Mouse (Mus musculus): ENCODE results near the gene Col1a1. TPM values are rescaled to one million over a fixed set of nuclear protein-coding genes. Genes with fewer than 3 reads are reported as not detected.

Col1a1 gene
- polyA plus RNA-seq, 1 experiment from 2014 or later, result 64.7 TPM

- H3K9ac ChIP-seq (replicated peaks; ENCODE audit: low read length), result no peak overlapping the region
- DNase-seq (no peak), ATAC-seq (ENCODE audit: low FRiP score, low TSS enrichment) (no peak)
These were observed 20.2 kb upstream of the Col1a1 start for GRCm38 (mm10) chr11:94915675-94916403.

DNA sequence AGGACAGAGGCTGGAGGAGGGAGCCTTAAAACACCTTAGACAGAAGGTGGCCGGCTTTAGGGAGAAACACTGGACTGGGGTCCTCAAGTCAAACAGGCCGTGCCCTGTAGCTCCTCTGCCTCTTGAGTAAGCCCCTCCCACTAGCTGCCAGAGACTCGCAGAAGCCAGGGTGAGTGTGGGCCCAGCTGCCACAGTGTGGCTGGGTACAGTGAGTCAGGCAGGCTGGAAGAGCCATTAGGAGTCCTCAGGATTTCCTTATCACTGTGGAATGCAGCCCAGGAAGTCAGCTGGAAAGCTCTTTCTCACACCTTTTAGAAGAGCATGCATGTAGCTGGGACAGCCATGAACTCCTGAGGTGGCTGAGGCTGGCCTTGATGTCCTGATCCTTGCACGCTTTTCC lies 19.5 kb upstream of the Col1a1 start:
- ATAC-seq (ENCODE audit: low FRiP score, low TSS enrichment) (no peak), DNase-seq (no peak)
- H3K36me3 ChIP-seq (ENCODE audit: control insufficient read depth, insufficient read depth, low read length), result no peaks in the 10 kb centered on the region
- no peak overlapping the region for H3K27ac ChIP-seq (replicated peaks; ENCODE audit: low read depth, low read length)
- H3K4me2 ChIP-seq (ENCODE audit: low read length), result no peak overlapping the region
- no peaks in the 10 kb centered on the region for H3K9me3 ChIP-seq (ENCODE audit: control insufficient read depth, low read length)
- no peaks in the 10 kb centered on the region for H3K4me1 ChIP-seq (ENCODE audit: control insufficient read depth, insufficient read depth, low read length)
- 40% methylated on average over 4 of the region's 4 CpGs for WGBS
- H3K9ac ChIP-seq (replicated peaks; ENCODE audit: low read length), result no peak overlapping the region
- no peak overlapping the region for H3K4me3 ChIP-seq (replicated peaks; ENCODE audit: low read depth, low read length)
- H3K27me3 ChIP-seq (ENCODE audit: control insufficient read depth, insufficient read depth, low read length), result no peaks in the 10 kb centered on the region

More at GRCm38 (mm10) chr11:94915675-94916403, 20.2 kb upstream of the Col1a1 start:
- Histone ChIP-seq H3K27me3 (ENCODE audit: control insufficient read depth, insufficient read depth, low read length) (no peaks in the 10 kb centered on the region), H3K4me1 (ENCODE audit: control insufficient read depth, insufficient read depth, low read length) (no peaks in the 10 kb centered on the region), H3K9me3 (ENCODE audit: control insufficient read depth, low read length) (no peaks in the 10 kb centered on the region), H3K4me2 (ENCODE audit: low read length) (no peak overlapping the region), H3K4me3 (replicated peaks; ENCODE audit: low read depth, low read length) (no peak overlapping the region), H3K36me3 (ENCODE audit: control insufficient read depth, insufficient read depth, low read length) (no peaks in the 10 kb centered on the region), H3K27ac (replicated peaks; ENCODE audit: low read depth, low read length) (no peak overlapping the region)
- 25% methylated on average over 13 of the region's 16 CpGs for WGBS

- ATAC-seq (ENCODE audit: low FRiP score, low TSS enrichment), result no peak
- Histone ChIP-seq H3K9ac (replicated peaks; ENCODE audit: low read length) (no peak overlapping the region), H3K4me2 (ENCODE audit: low read length) (no peak overlapping the region), H3K9me3 (ENCODE audit: control insufficient read depth, low read length) (no peaks in the 10 kb centered on the region), H3K27me3 (ENCODE audit: control insufficient read depth, insufficient read depth, low read length) (no peaks in the 10 kb centered on the region), H3K36me3 (ENCODE audit: control insufficient read depth, insufficient read depth, low read length) (no peaks in the 10 kb centered on the region), H3K4me3 (replicated peaks; ENCODE audit: low read depth, low read length) (no peak overlapping the region), H3K4me1 (ENCODE audit: control insufficient read depth, insufficient read depth, low read length) (no peaks in the 10 kb centered on the region), H3K27ac (replicated peaks; ENCODE audit: low read depth, low read length) (no peak overlapping the region)
- no peak for DNase-seq
- 82% methylated on average over 6 of the region's 6 CpGs for WGBS
These were observed 18.3 kb upstream of the Col1a1 start for GRCm38 (mm10) chr11:94917717-94918116.

DNA sequence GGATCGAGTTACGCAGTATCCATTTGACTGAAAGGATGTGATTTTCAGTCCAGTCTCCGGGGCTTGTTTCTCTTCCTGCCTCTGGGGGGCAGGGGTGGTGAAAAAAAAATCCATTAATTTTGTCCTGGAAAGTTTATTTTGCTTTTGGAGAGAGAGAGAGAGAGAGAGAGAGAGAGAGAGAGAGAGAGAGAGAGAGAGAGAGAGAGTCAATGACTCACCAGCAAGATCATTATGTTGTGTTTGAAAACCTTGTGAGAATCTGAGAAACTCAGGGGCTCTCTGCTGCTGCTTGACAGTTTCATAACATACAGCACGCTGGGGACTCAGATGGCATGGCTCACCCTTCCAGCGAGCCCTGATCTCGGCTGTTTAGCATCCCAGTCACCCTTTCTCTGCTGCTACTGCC lies 15.0 kb upstream of the Col1a1 start:
- H3K9me3 ChIP-seq (ENCODE audit: control insufficient read depth, low read length), result no peaks in the 10 kb centered on the region
- no peak overlapping the region for H3K9ac ChIP-seq (replicated peaks; ENCODE audit: low read length)
- no peak overlapping the region for H3K27ac ChIP-seq (replicated peaks; ENCODE audit: low read depth, low read length)
- H3K27me3 ChIP-seq (ENCODE audit: control insufficient read depth, insufficient read depth, low read length), result no peaks in the 10 kb centered on the region
- no peaks in the 10 kb centered on the region for H3K36me3 ChIP-seq (ENCODE audit: control insufficient read depth, insufficient read depth, low read length)
- no peak for ATAC-seq (ENCODE audit: low FRiP score, low TSS enrichment)
- H3K4me3 ChIP-seq (replicated peaks; ENCODE audit: low read depth, low read length), result no peak overlapping the region
- no peak overlapping the region for H3K4me2 ChIP-seq (ENCODE audit: low read length)
- no peaks in the 10 kb centered on the region for H3K4me1 ChIP-seq (ENCODE audit: control insufficient read depth, insufficient read depth, low read length)
- WGBS, result 74% methylated on average over 6 of the region's 6 CpGs
- no peak for DNase-seq

GRCm38 (mm10) chr11:94924977-94925376 lies 11.0 kb upstream of the Col1a1 start:
- peaks cover 6% of the 10 kb centered on the region; the same call in 1 of the 2 replicates for H3K4me1 ChIP-seq (ENCODE audit: control insufficient read depth, insufficient read depth, low read length)
- no peaks in the 10 kb centered on the region for H3K36me3 ChIP-seq (ENCODE audit: control insufficient read depth, insufficient read depth, low read length)
- no peaks in the 10 kb centered on the region for H3K9me3 ChIP-seq (ENCODE audit: control insufficient read depth, low read length)
- no peak overlapping the region for H3K9ac ChIP-seq (replicated peaks; ENCODE audit: low read length)
- no peak overlapping the region for H3K4me2 ChIP-seq (ENCODE audit: low read length)
- ATAC-seq (ENCODE audit: low FRiP score, low TSS enrichment) (no peak), DNase-seq (no peak)
- 93% methylated on average over 4 of the region's 4 CpGs for WGBS
- no peak overlapping the region for H3K27ac ChIP-seq (replicated peaks; ENCODE audit: low read depth, low read length)
- no peak overlapping the region for H3K4me3 ChIP-seq (replicated peaks; ENCODE audit: low read depth, low read length)
- no peaks in the 10 kb centered on the region for H3K27me3 ChIP-seq (ENCODE audit: control insufficient read depth, insufficient read depth, low read length)

GRCm38 (mm10) chr11:94926431-94926830 lies 9.6 kb upstream of the Col1a1 start:
- no peaks in the 10 kb centered on the region for H3K27me3 ChIP-seq (ENCODE audit: control insufficient read depth, insufficient read depth, low read length)
- no peak overlapping the region for H3K4me3 ChIP-seq (replicated peaks; ENCODE audit: low read depth, low read length)
- 76% methylated on average over 11 of the region's 11 CpGs for WGBS
- H3K4me2 ChIP-seq (ENCODE audit: low read length), result no peak overlapping the region
- peaks cover 6% of the 10 kb centered on the region; the same call in 1 of the 2 replicates for H3K4me1 ChIP-seq (ENCODE audit: control insufficient read depth, insufficient read depth, low read length)
- H3K9ac ChIP-seq (replicated peaks; ENCODE audit: low read length), result no peak overlapping the region
- ATAC-seq (ENCODE audit: low FRiP score, low TSS enrichment) (no peak), DNase-seq (no peak)
- H3K9me3 ChIP-seq (ENCODE audit: control insufficient read depth, low read length), result no peaks in the 10 kb centered on the region
- H3K27ac ChIP-seq (replicated peaks; ENCODE audit: low read depth, low read length), result no peak overlapping the region
- no peaks in the 10 kb centered on the region for H3K36me3 ChIP-seq (ENCODE audit: control insufficient read depth, insufficient read depth, low read length)

DNA sequence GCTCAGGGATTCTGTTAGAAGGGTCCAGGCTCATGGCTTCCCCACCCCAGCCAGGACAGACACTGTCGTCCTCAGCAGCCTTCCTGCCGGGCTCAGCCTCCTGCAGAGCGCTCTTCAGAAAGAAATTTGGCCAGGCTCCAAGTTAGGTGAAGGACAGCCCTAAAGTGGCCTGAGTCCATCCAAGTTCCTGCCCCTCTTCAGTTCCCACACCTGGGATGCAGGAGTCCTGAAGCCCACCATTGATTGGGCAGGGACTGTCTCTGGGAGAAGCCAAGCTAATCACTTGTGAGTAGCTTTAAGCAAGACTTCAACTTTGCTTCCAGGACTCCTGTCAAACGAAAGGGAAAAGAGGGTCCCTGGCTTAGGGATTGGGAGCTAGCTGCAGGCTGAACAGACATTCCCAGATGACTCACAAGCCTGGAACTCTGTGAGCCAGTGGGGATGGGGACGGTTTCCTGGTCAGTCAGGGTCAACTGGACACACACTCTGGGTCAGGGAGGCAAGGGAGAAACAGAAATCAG lies 8.2 kb upstream of the Col1a1 start:
- Histone ChIP-seq H3K4me1 (ENCODE audit: control insufficient read depth, insufficient read depth, low read length) (peaks cover 6% of the 10 kb centered on the region; the same call in 1 of the 2 replicates), H3K27me3 (ENCODE audit: control insufficient read depth, insufficient read depth, low read length) (no peaks in the 10 kb centered on the region), H3K9ac (replicated peaks; ENCODE audit: low read length) (no peak overlapping the region), H3K4me2 (ENCODE audit: low read length) (no peak overlapping the region), H3K9me3 (ENCODE audit: control insufficient read depth, low read length) (no peaks in the 10 kb centered on the region), H3K36me3 (ENCODE audit: control insufficient read depth, insufficient read depth, low read length) (no peaks in the 10 kb centered on the region), H3K4me3 (replicated peaks; ENCODE audit: low read depth, low read length) (no peak overlapping the region), H3K27ac (replicated peaks; ENCODE audit: low read depth, low read length) (no peak overlapping the region)
- ATAC-seq (ENCODE audit: low FRiP score, low TSS enrichment) (no peak), DNase-seq (no peak)
- 21% methylated on average over 5 of the region's 5 CpGs for WGBS

DNA sequence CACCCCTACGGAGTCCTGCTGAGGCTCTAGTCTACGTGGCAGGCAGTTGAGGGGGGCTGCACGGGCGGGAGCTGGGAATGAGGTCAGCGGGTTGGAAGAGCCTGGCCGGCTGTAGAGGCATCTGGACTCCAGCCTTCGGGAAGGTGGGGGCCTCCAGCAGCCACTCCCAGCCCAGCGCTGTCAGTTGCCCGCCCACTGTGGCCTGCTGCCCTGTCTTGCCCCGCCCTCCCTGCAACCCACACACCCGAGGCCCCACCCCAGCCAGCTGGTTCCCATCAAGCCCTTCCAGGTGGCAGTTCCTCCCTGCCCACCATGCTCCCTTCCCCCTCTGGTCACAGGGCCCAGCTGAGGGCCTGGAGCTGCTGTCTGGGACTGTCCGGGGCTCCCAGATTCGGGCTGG lies 7.2 kb upstream of the Col1a1 start:
- Histone ChIP-seq H3K4me1 (ENCODE audit: control insufficient read depth, insufficient read depth, low read length) (peaks cover 6% of the 10 kb centered on the region; the same call in 1 of the 2 replicates), H3K27me3 (ENCODE audit: control insufficient read depth, insufficient read depth, low read length) (no peaks in the 10 kb centered on the region; the same call in 1 of the 2 replicates), H3K4me2 (ENCODE audit: low read length) (peak overlapping the region; percentile 29), H3K9me3 (ENCODE audit: control insufficient read depth, low read length) (no peaks in the 10 kb centered on the region), H3K9ac (replicated peaks; ENCODE audit: low read length) (no peak overlapping the region), H3K4me3 (replicated peaks; ENCODE audit: low read depth, low read length) (no peak overlapping the region), H3K36me3 (ENCODE audit: control insufficient read depth, insufficient read depth, low read length) (no peaks in the 10 kb centered on the region), H3K27ac (replicated peaks; ENCODE audit: low read depth, low read length) (no peak overlapping the region)
- peak; percentile 57; the same call in 1 of the 2 replicates for ATAC-seq (ENCODE audit: low FRiP score, low TSS enrichment)
- DNase-seq, result peak; percentile 57
- 6% methylated on average over 10 of the region's 13 CpGs for WGBS

- Histone ChIP-seq H3K9ac (replicated peaks; ENCODE audit: low read length) (no peak overlapping the region), H3K4me3 (replicated peaks; ENCODE audit: low read depth, low read length) (no peak overlapping the region), H3K36me3 (ENCODE audit: control insufficient read depth, insufficient read depth, low read length) (no peaks in the 10 kb centered on the region), H3K27me3 (ENCODE audit: control insufficient read depth, insufficient read depth, low read length) (no peaks in the 10 kb centered on the region; the same call in 1 of the 2 replicates), H3K9me3 (ENCODE audit: control insufficient read depth, low read length) (no peaks in the 10 kb centered on the region), H3K4me1 (ENCODE audit: control insufficient read depth, insufficient read depth, low read length) (peaks cover 6% of the 10 kb centered on the region; the same call in 1 of the 2 replicates), H3K27ac (replicated peaks; ENCODE audit: low read depth, low read length) (no peak overlapping the region), H3K4me2 (ENCODE audit: low read length) (no peak overlapping the region)
- ATAC-seq (ENCODE audit: low FRiP score, low TSS enrichment), result no peak
- no peak for DNase-seq
- 50% methylated on average over 9 of the region's 9 CpGs for WGBS
These were observed 6.4 kb upstream of the Col1a1 start for GRCm38 (mm10) chr11:94929599-94929998.
